ENCODE assay signal across 14 mouse cellular contexts in the genomic region with DNA sequence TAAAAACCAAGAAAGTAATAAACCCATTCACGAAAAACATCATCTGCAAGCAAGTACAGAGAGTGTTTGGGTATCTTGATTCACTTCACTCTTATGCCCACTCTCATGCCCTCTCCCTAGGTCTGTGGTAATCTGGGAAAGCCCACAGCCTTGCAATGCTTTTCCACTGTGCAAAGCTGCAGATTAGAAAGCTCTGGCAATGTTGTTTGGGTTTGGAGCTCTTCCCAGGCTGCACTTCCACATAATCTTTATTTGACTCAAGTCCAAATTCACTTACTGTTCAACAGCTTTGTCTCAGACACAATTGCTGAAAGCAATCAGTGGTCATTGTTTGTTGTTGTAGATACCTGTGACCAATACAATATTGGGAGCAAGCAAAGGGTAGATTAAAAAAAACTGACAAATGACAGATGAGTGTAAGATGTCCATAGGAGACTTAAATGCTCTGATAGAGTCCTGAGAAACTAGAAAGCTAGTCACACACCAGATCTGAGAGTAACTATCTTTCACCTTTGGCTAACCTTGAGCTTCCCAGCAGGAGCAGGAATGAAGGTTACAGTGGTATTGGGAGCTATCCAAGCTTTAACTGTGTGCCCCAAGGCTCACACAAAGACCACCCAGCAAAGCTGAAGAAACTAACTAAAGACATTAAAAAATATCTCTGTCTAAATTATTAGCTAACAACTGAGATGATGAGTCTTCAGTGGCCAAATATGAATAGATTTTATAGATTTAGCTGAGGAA.
A peak's percentile ranks its signal among the peaks of the same experiment; 100 is the strongest.
DNase-seq lines count a peak whose midpoint lies in the region; ATAC-seq lines count a peak whose summit lies in the region.
"Had no signal": no experiment of that assay in that cellular context is flagged by ENCODE, and none has a peak within 500 bp of the region (broad histone marks: within the 10 kb centered on the region; RNA-seq: fewer than 3 reads in every experiment).

No protein-coding gene starts in this region.

- no peak for ATAC-seq in heart, embryonic 11.5 days (replicated peaks; ENCODE audit: insufficient number of reproducible peaks, low FRiP score, low TSS enrichment)
- ATAC-seq in heart, embryonic 14.5 days (ENCODE audit: insufficient number of reproducible peaks, insufficient read depth, low FRiP score, low read depth), result peak; percentile 84
- ATAC-seq: midbrain, embryonic 16.5 days had no signal

- H3K9ac ChIP-seq in heart, embryonic 11.5 days (ENCODE audit: low read depth, low read length), result no peak overlapping the region
- H3K9ac ChIP-seq in heart, embryonic 14.5 days (ENCODE audit: low read length), result no peak overlapping the region
- H3K9ac ChIP-seq: liver, embryonic 15.5 days had no signal

- no peaks in the 10 kb centered on the region for H3K4me1 ChIP-seq in heart, embryonic 11.5 days (ENCODE audit: control insufficient read depth, insufficient read depth, low read length)
- no peaks in the 10 kb centered on the region for H3K4me1 ChIP-seq in heart, embryonic 14.5 days (ENCODE audit: control insufficient read depth in 2 of 2, insufficient read depth in 2 of 2, low read length in 2 of 2)
- H3K4me1 ChIP-seq: liver, embryonic 15.5 days had no signal

- peak; percentile 5 for DNase-seq in adrenal gland, adult 2 months
- no peak for DNase-seq in adrenal gland, postnatal 25 days
- peak; percentile 10 to 60 for DNase-seq in heart, adult 9 months (ENCODE audit: low spot score in 2 of 2)
- DNase-seq in lung, postnatal 14 days, result peak; percentile 7
- DNase-seq in lung, adult 18-20 months, result no peak
- no peak for DNase-seq in thymus, postnatal 10 days (ENCODE audit: low spot score in 2 of 2)
- DNase-seq: cerebellum, postnatal 25 days; kidney, adult 18-20 months; layer of hippocampus, postnatal 36 days; thymus, postnatal 25 days had no signal

- H3K4me2 ChIP-seq in heart, embryonic 11.5 days, result no peak overlapping the region
- H3K4me2 ChIP-seq in heart, embryonic 14.5 days (ENCODE audit: low read length), result no peak overlapping the region
- H3K4me2 ChIP-seq: liver, embryonic 15.5 days had no signal

- no peak overlapping the region for H3K27ac ChIP-seq in heart, embryonic 11.5 days (ENCODE audit: low read depth, low read length)
- peak overlapping the region; percentile 62 to 67 for H3K27ac ChIP-seq in heart, embryonic 14.5 days (replicated peaks in 1 of 2; ENCODE audit: control insufficient read depth in 1 of 2, insufficient read depth in 1 of 2, low read depth in 2 of 2, low read length in 2 of 2)
- H3K27ac ChIP-seq: liver, embryonic 15.5 days had no signal

- 86% methylated on average over 1 of the region's 1 CpGs for WGBS in heart, embryonic 11.5 days (ENCODE audit: insufficient replicate concordance)
- WGBS in heart, embryonic 14.5 days, result 72% methylated on average over 1 of the region's 1 CpGs

- no peak overlapping the region for H3K4me3 ChIP-seq in heart, embryonic 11.5 days (ENCODE audit: low read depth, low read length)
- no peak overlapping the region for H3K4me3 ChIP-seq in heart, embryonic 14.5 days (ENCODE audit: control insufficient read depth in 1 of 2, insufficient read depth in 1 of 2, low read depth in 1 of 2, low read length in 2 of 2)
- H3K4me3 ChIP-seq: liver, embryonic 15.5 days had no signal

- no peaks in the 10 kb centered on the region for H3K27me3 ChIP-seq in heart, embryonic 11.5 days (ENCODE audit: control insufficient read depth, insufficient read depth, low read length)
- H3K27me3 ChIP-seq in heart, embryonic 14.5 days (ENCODE audit: control insufficient read depth, insufficient read depth, low read length), result no peaks in the 10 kb centered on the region
- H3K27me3 ChIP-seq: liver, embryonic 15.5 days had no signal

- no peaks in the 10 kb centered on the region for H3K9me3 ChIP-seq in heart, embryonic 11.5 days (replicated peaks; ENCODE audit: control insufficient read depth, low read length)
- no peaks in the 10 kb centered on the region for H3K9me3 ChIP-seq in heart, embryonic 14.5 days (ENCODE audit: control insufficient read depth, low read length)
- H3K9me3 ChIP-seq: liver, embryonic 15.5 days had no signal

- H3K36me3 ChIP-seq in heart, embryonic 11.5 days (ENCODE audit: control insufficient read depth, insufficient read depth, low read length), result no peaks in the 10 kb centered on the region
- H3K36me3 ChIP-seq in heart, embryonic 14.5 days (ENCODE audit: control insufficient read depth, insufficient read depth, low read length), result no peaks in the 10 kb centered on the region
- H3K36me3 ChIP-seq: liver, embryonic 15.5 days had no signal

Comparison
In these comparisons a context has a peak if more than half of its experiments do, and no peak if none do; other contexts are left out.
1. DNase-seq: peak in adrenal gland, adult 2 months (single experiment), heart, adult 9 months (2 of 2) and lung, postnatal 14 days (single experiment); none in adrenal gland, postnatal 25 days (single experiment), lung, adult 18-20 months (0 of 2) and thymus, postnatal 10 days (0 of 2).